Mouse (Mus musculus): ENCODE results near the gene Tgm1.

Tgm1 gene

DNA sequence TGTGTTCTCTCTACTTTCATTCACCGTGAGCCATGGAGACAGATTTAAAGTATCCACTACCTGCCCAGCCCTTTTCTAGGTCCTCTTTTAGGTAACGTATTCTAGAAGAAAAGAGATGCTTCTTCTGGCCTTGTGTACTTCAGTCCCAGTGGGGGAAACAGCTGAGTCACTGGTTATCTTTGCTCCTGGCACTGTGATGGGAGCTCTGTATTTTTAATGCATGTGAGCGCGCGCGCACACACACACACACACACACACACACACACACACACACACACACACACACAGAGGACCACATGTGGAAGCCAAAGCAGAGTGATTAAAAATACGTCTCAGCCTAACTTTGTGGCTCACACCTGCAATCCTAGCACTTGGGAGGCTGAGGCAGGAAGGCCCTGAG, 9.7 kb upstream of the Tgm1 start:
- no peak for DNase-seq

DNA sequence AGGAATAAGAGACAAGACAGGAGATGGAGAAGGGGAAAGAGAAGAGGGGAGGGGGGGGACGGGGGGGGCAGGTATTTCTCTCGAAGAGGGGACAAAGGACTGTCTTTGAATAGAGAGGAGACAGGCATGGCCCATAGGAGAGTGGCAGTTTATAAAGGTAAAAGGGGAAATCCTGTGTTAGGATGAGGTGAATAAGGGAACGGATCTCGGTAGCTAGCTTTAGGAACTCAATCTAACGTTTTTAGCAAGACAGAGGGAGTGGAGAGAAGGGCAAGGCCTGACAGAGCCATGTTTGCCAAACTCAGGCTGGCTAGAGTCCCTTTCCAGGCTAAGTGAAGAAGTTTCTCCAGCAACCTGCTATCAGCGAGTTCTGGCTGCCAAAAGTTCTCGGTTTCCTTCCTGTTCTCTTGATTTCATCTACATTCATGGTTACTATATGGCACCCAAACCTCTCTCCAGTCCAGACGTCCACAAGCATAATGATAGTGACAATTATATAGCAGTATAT, 8.8 kb upstream of the Tgm1 start:
- DNase-seq, result no peak

DNA sequence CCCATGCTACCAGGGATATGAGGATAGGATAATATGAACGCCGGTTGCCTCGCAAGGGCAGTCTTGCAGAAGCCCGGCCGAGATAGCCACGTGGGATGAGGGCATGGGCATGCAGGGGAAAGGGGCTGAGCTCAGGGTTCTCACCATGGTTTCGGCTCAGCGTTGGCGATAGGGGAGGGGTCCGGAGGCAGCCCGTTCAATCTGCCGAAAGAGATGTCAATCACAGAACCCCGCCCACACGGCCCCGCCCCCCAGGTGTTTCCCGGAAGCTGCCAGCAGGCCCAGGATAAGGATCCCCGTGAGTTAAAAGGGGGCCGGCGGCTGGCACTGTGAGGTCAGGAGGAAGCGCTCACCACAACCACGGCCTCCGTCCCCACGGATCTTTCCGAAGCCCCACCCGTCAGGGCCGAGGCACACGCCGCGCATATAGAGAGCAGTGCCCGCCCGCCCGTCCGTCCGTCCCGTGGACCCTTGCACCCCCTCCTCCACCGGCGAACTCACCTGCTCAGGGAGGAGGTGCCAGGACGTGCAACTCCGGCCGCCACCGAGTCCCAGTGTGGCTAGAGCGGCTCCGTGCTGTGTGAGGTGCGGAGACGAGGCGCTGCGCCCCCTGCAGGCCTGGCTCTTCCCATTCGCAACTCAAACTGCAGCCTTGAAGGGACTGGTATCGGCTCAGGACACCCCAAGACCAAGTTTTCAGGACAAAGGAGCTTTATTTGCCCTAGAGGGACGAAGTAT, 8.1 kb upstream of the Tgm1 start, which contains the start of gene Rabggta:
TSS of gene Rabggta (minus strand) at position 564 of the 738 bp plus-strand sequence.
- DNase-seq, result peak; percentile 96 to 97

DNA sequence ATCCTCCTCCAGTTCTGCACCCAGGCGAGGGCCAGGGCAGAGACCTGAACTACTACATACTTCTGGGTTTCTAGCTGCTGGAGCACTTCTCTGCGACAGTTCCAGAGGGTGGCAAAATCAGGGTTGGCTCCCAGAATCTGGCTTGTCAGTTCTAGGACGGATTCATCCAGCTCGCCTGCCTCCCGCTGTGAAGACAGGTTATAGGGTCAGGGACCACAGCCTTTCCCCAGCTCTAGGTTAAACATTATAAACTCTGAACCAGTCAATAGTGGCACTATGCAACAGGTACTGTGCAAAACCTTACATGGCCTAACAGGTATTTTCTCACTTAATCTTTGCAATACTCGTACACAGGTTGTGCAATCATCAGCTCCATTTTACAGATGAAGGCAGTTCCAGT, 7.3 kb upstream of the Tgm1 start:
- DNase-seq, result peak; percentile 18 to 40

DNA sequence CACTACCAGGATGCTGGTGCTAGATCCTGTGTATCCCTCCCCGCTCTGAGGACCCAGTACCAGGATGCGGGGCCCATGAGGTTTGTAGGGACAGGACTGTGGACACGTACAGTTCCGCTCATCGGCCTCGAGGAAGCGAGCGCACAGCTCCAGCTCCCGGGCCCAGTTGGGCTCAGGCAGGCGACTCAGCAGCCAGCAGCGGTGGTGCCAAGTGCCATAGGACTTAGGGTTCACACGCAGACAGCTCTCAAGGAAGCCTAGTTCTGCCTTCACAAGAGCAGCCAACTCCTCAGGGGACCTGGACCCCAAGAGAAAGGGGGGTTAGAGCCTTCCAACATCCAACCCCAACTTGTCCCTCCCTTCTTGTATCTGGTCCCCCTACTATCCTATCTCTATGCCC, 6.9 kb upstream of the Tgm1 start:
- no peak for DNase-seq

DNA sequence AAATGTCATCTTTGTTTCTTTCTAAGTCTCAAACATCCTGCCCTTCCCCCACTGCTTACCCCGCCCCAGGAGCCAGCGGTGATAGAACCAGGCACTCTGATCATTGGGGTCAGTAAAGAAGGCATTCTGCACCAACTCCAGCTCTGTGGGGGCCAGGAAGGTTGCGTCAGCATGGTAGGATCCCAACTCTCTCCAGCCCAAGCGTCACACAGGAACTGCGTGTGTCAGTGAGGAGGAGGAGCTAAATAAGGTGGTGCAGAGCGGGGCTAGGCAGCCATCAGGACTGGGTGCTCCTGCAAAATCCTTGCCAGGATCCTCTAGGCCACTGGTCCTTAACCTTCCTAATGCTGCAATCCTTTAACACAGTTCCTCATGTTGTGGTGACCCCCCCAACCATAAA, 6.0 kb upstream of the Tgm1 start:
- DNase-seq, result no peak

DNA sequence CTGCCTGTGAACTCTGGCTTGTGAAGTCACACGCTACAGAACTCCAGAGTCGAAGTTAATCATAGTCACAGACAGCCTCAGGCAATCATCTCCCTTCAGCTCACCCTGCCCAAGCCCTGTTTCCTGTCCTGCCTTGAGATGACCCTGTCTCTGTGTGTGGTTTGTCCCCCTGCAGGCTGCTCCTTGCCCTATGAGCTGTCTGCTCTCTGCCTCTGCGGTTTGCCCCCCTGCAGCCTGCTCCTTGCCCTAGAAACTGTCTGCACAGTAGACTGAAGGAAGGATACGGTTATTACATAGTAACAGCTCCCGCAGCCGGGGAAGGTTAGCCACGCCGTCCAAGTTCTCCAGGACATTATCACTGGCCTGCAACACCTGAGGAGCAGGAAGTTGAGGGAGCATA, 3.2 kb upstream of the Tgm1 start:
- DNase-seq, result no peak

DNA sequence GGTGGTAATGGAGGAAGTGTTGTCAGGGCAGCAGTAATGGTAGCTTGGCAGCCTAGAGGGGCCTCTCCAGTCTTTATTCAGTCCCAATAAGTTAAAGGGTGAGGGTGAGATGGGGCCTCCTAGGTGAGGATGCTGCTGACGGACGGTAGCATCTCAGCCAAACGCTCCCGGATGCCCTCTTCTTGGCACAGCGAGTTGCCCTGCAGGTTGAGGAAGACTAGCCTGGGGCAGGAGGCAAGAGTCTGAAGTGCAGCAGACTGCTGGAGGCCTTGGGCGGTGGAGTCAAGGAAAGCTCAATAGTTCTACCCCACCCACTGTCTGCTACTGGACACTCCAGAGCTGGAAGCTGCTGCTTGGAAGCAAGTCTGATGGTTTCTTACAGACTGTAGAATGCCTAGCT, 2.5 kb upstream of the Tgm1 start:
- no peak for DNase-seq

DNA sequence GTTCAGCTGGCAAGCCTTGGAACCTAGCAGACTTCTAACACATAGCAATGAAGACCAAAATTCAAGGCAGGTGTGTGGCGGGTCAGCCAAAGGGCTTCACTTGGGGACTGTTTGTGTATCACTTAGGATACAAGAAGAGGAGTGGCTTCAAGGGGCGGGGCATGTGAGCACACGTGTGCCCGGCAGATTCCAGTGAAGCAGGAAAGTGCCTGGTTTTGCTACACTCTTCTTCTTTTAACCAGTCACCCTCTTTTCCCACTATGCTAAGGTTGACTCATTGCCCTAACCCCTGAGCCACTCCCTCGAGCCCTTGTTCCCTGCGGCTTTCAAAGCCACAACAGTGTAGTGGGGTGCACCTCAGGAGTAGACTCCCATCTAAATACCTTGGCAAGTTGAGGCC, 1.2 kb upstream of the Tgm1 start:
- DNase-seq, result no peak

DNA sequence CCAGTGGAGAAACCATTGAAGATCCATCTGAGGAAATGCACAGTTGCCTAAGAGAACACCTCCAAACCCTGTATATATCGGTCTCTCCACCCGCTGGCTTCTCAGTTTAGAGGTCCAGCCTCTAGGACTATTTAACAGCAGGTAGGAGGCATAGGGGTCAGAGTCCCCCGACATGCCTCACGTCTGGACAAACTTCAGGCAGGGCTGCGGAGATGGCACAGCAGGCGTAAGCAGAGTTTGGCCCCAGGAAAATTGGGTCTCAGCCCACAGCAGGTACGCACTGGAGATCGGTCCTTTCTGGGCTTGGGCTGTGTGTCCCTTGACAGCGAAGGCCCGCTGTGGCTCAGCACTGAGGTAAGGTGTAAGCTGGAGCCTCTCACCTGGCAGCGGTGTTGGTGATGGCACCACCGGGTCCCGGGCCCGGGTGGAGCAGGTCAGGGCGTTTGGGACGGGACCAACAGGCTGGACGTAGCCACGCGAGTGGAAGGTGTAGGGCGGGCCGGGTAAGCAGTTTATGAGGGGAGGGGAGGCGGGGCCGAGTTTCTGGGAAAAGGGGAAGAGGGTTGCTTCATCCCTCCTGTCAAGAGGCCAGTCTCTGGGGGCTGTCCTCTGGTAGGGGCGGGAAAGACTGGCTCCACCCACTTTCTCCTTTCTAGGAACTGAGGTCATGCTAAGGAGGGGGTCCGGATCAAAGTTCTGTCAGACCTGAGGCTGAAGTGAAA, 558 bp downstream of the Tgm1 start:
- no peak for DNase-seq

DNA sequence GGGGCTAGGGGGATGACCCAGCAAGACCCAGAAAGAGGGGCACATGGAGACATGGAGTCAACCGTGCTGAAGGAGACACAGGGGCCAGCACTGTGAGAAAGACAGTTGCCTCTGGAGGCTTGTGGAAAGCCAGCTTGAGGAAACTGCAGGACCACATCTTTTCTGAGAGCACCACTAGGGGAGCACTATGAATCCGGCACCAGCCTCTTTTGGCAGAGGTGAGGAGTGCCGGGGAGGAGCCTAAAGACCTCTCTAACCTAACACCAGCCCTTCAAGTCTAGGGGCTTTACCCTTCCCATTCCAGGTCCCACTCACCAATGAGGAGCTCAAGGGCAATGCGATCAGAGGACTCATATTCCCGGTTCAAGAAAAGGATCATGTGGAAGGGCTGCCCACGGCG, 1.9 kb downstream of the Tgm1 start:
- no peak for DNase-seq

DNA sequence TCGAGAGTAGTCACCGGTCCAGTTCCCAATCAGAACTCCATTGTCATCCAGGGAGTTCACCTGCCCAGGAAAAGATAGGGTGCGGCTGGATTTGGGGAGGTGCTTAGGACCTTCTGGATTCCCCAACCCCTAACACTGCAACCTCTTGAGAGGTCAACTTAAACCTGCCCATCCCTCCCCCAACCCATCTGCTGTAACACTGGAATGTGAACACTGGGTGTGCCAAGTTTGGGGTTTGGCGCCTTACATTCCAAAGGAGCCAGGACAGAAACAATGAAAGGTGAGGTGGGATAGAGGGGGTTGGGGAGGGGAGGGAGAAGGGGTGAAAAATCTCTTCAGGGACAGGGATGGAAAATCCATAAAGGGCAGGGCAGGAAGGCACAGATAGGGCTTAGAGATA, 4.2 kb downstream of the Tgm1 start:
- DNase-seq, result no peak

DNA sequence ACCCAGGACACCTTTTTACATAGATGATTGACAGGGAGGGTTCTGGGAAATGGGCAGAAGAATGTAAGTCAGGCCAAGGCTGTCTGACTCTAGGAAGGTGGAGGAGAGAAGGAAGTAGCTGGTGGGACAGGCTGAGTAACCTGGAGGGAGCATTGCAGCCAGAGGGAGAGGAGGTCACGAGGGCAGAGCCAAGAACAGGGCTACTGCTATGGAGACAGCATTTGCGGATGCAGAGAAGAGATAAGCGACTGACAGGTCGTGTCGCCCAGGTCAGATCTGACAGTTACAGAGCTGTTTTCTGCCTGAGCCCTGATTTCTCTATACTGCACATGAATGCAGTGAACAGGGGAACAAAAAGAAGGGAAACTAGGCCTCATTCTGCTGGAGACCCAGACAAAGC, 6.3 kb downstream of the Tgm1 start:
- DNase-seq, result no peak

DNA sequence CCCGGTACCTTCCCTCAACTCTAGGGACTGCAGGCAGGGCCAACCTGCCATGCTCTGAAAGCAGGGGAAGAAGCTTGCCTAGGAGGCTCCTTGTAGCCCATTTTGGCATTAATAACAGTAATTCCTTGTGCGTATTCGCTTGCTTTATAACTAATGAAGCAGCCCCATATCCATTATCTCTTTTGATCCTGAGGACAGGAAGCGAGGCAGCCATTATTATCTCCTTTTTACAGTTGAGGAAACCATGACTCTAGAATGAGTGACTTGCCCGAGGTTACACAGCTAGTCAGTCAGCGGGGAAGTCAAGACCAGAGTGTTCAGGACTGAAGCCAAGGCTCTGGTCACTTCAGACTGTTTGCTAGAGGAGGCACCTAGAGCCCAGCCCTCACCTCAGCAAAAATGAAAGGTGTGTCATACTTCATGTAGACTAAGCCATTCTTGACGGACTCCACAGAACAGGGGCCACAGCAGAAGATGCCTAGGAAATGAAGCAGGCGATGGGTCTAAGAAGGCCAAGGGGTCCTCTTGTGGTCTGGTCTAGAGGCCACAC, 7.6 kb downstream of the Tgm1 start:
- DNase-seq, result no peak

DNA sequence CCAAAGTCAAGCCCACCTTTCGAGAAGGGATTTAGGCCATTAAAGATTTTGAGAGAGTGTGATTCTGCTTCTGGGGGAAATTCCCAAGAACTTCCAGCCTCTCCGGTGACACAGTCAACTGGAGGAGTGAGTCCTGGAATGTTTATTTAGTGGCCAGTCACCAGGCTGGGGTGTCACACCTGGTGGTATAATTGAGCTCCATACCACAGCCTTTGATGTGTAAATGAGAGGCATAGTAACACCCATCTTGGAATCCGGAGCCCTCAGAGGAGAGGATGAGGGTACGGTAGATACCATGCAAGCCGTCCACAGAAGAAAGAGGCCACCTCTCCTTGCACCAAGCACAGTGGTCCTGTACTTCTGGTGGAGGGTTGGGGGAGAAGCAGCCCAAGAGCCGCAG, 11.0 kb downstream of the Tgm1 start:
- DNase-seq, result no peak

DNA sequence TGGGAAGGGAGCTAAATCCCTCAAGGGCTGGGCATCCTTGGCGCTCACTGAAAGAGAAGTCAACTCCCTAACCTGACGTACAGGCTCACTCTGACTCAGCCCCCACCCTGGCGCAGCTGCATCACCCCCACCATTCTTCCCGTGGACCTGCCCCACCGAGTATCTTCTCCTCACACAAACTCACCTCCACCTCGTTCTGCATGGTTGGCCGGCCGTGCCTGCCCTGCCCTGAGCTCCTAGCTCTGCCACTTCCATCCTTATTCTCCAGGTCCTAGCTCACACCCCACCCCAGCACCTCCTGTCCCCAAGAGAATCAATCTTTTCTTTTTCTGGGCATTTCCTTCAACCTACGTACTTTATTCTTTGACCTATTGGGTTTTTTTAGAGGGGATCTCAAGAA, 12.6 kb downstream of the Tgm1 start:
- DNase-seq, result no peak

DNA sequence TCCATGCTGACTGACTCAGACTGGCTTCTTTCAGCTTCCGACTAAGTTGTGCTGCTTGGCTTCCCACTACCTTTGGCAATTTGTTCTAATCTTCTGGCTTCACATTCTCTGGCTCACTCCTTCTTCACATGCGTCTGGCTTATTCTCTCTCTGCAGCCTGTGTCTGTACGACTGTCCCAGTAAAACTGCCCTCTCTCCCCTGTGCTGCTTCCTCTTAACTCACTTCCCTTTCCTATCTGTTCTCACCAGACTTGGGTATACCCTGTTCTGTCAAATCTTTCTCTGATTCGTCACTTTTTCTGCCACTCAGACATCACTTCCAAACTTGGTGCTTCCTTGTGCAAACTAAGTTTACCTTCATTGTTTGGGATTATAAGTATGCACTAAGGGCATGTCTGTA, 16.5 kb downstream of the Tgm1 start:
- DNase-seq, result no peak

DNA sequence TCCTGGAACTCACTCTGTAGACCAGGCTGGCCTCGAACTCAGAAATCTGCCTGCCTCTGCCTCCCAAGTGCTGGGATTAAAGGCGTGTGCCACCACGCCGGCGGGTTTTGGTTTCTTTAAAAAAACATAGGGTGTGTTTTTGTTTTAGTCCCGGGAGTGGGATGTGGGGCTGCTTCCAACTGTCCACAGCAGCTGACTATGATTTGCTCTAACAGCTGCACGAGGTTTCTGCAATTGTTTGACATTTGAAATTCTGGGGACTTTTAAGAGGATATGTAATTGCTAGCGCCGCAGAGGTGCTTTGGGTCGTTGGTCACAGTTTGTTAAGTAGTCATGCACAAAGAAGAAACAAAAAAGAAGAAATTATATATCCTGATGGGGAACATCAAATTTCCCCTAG, 24.3 kb downstream of the Tgm1 start:
- DNase-seq, result no peak

DNA sequence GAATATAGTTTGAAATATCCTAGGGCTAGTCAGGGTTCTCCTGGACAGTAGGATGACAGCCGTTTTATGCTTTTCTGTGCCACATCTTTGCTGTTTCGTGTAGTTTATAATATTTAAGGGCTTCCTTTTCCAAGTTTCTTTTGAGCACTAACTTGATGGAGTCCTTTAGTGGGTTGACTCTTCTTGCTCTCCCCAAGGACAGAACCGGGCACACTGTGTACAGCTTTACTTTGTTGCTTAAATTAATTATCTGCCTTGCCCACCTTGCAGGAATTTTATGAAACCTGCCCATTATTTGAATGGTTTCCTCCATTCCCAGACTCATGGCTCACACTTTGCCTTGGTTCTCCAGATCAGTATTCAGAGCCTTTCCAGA, 31.6 kb downstream of the Tgm1 start:
- DNase-seq, result no peak

DNA sequence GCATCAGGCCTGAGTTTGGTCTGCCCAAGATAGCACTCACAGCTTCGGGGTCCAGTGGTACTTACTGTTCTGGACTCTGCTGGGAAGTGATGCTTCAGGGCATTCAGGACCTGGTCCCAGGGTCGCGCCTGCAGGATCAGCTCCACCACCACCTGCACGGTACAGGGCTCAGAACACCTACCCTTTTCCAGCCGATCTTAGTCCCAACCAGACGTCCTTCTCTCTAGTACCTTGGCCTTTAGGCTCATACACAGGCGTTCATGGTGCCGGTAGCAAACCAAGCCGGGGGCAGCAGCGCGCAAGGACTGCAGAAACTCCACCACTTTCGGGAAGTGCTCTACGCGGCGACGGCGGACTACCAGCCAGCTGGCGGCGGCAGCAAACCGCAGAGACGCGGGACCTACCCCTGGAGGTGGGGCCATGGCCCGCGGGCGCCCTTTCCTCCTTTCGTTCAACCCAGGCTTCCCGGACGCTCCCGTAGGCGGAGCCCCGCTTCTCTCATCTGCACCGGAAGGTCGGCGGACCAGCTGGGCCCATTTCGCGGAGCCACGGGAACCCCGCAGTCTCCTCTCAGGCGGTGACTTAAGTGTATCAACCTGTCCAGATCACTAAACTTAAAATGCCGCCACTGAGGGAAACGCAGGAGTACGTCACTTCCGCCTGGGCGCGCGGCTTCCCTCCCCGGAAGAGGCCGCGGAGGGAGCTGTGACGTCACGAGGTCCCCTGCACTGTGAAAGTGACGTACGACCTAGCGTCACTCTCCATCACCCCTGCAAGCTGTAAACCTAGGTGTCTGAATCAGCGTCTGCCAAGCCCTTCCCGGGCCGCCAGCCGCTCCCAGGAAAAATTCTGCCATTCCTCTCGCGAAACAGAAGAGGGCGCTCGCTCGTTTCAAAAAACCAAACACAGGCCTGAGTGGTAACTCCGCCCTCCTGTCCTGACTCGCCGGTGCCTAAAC, 32.3 kb downstream of the Tgm1 start, which contains the start of gene Tinf2:
TSS of gene Tinf2 (minus strand) at position 661 of the 958 bp plus-strand sequence.
- DNase-seq, result peak; percentile 96 to 98

DNA sequence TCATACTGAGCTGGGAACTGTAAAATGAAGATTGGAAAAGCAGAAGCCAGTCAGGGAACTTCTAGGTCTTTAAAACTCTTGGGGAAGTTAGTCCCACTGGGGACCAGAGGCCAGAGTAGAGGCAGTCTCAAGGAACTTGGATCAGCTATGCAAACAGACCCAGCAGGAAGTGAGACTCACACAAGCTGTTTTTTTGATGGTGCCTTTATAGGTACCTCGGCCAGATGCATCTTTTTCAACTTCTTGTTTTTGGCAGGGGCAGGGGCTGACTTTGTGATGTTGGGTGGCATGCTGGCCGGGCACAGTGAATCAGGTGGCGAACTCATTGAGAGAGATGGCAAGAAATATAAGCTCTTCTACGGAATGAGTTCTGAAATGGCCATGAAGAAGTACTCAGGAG, 36.1 kb downstream of the Tgm1 start:
- DNase-seq, result no peak

DNA sequence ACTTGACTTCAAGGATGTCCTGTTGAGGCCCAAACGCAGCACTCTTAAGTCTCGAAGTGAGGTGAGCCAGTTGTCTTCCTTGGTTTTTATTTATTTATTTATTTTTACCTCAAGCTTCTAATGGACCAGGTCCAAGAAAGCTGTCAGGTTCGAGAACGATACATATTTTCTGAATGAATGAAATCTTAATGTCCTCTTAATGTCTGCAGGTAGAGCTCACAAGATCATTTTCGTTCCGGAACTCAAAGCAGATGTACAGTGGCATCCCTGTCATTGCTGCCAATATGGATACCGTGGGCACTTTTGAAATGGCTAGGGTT, 41.0 kb downstream of the Tgm1 start:
- DNase-seq, result no peak
